Mouse (Mus musculus) frontal cortex, adult (tissue): ENCODE data around the gene Cux1.

Experiments
- ATAC-seq: cut with Nextera tagmentation; 2 replicates; pipeline ENCODE4 v1.9.2; 2017; ENCODE audit warnings: mild to moderate bottlenecking, moderate library complexity, mixed read lengths; ENCODE audit not compliant: low TSS enrichment

Gene Cux1

GRCm38 (mm10) chr5:136428498-136429060, 138.7 kb downstream of the Cux1 start:
- ATAC-seq = no peak

GRCm38 (mm10) chr5:136427772-136428497, 139.4 kb downstream of the Cux1 start:
- ATAC-seq = peak; percentile 76

- ATAC-seq = no peak
Measured at GRCm38 (mm10) chr5:136427121-136427771, 140.0 kb downstream of the Cux1 start.

GRCm38 (mm10) chr5:136422948-136423347, 144.3 kb downstream of the Cux1 start:
- no peak for ATAC-seq

- ATAC-seq = no peak
Measured at GRCm38 (mm10) chr5:136421885-136422284, 145.4 kb downstream of the Cux1 start.

- ATAC-seq = no peak
Measured at GRCm38 (mm10) chr5:136421316-136421715, 146.0 kb downstream of the Cux1 start.

- no peak for ATAC-seq
Measured at GRCm38 (mm10) chr5:136420342-136420741, 146.9 kb downstream of the Cux1 start.

GRCm38 (mm10) chr5:136417891-136418290, 149.4 kb downstream of the Cux1 start:
- ATAC-seq = peak; percentile 44; the same call in 1 of the 2 replicates

GRCm38 (mm10) chr5:136414479-136414878, 152.8 kb downstream of the Cux1 start:
- ATAC-seq = no peak

- peak; percentile 50; the same call in 1 of the 2 replicates for ATAC-seq
Measured at GRCm38 (mm10) chr5:136410681-136411181, 156.6 kb downstream of the Cux1 start.

- ATAC-seq = no peak
Measured at GRCm38 (mm10) chr5:136406357-136406756, 160.9 kb downstream of the Cux1 start.

- ATAC-seq = 0 out of 2 replicates have a peak, but pooled peaks have one; percentile 44
Measured at GRCm38 (mm10) chr5:136403565-136403961, 163.7 kb downstream of the Cux1 start.

GRCm38 (mm10) chr5:136402622-136403564, 164.4 kb downstream of the Cux1 start:
- no peak for ATAC-seq

- ATAC-seq = no peak
Measured at GRCm38 (mm10) chr5:136398706-136399105, 168.6 kb downstream of the Cux1 start.

- no peak for ATAC-seq
Measured at GRCm38 (mm10) chr5:136396699-136397098, 170.6 kb downstream of the Cux1 start.

GRCm38 (mm10) chr5:136396256-136396655, 171.0 kb downstream of the Cux1 start:
- no peak for ATAC-seq

- ATAC-seq = no peak
Measured at GRCm38 (mm10) chr5:136395600-136396195, 171.6 kb downstream of the Cux1 start.

GRCm38 (mm10) chr5:136394517-136395212, 172.6 kb downstream of the Cux1 start:
- no peak for ATAC-seq

GRCm38 (mm10) chr5:136393621-136394020, 173.7 kb downstream of the Cux1 start:
- no peak for ATAC-seq

GRCm38 (mm10) chr5:136386757-136387156, 180.5 kb downstream of the Cux1 start:
- ATAC-seq = no peak

- ATAC-seq = no peak
Measured at GRCm38 (mm10) chr5:136385161-136385560, 182.1 kb downstream of the Cux1 start.
